Mouse (Mus musculus): ENCODE data around the gene Epha6. TPM values are rescaled to one million over a fixed set of nuclear protein-coding genes. Genes with fewer than 3 reads are reported as not detected.
"Not testable (repeated sequence)": the region's sequence is repeated elsewhere in the genome, so short reads cannot be mapped to it uniquely, and the experiment has no call there.

The Epha6 gene
- polyA plus RNA-seq, 1 experiment from 2014 or later: 1.3 TPM

DNA sequence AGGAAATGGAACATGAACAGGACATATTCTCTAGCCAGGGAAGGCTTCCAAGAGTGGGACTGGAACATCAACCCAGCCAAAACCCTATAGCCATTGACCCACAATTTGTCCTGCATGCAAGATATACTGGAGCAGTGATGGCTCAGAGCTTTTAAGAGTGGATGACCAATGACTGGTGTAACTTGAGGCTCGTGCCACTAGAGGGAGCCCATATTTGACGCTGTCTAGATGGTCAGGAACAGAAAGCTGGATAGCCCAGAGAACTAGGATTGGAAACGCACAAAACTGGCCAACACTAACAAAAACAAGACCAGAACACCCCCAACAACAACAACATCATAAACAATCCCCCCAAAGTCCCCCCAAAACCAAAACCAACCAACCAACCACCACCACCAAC, 758.8 kb downstream of the Epha6 start:
- H3K4me1 ChIP-seq: no peaks in the 10 kb centered on the region
- H3K4me3 ChIP-seq (replicated peaks): no peak overlapping the region
- no peaks in the 10 kb centered on the region for H3K27me3 ChIP-seq
- no peak overlapping the region for H3K27ac ChIP-seq
- no peaks in the 10 kb centered on the region for H3K36me3 ChIP-seq (replicated peaks)
- WGBS: 24% methylated on average over 3 of the region's 3 CpGs
- H3K9me3 ChIP-seq: no peaks in the 10 kb centered on the region
- H3K9ac ChIP-seq: no peak overlapping the region
- H3K4me2 ChIP-seq: no peak overlapping the region
- ATAC-seq (ENCODE audit: low FRiP score): peak; percentile 76

DNA sequence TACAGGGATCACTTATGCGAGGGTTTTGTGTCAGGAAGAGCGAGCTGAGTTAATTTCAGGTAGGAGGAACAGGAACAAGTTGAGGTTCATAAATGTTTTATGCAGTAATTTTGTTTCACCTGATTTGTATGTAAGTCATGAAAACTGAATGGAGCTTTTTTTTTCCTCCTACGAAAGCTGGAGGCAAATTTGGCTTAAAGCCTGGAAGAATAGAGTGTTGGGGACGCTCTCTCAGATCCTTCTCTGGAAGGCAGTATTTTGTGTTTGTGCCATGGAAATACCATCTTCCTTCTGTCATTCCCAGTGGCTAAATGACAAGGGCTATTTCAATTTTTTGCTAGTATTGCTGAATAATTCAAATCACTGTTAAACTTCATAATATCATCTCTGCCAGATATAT, 768.6 kb downstream of the Epha6 start:
- no peak overlapping the region for H3K4me3 ChIP-seq (replicated peaks)
- no peaks in the 10 kb centered on the region for H3K4me1 ChIP-seq
- no peak overlapping the region for H3K27ac ChIP-seq
- no peak overlapping the region for H3K9ac ChIP-seq
- ATAC-seq (ENCODE audit: low FRiP score): no peak
- 88% methylated on average over 4 of the region's 4 CpGs for WGBS
- H3K36me3 ChIP-seq (replicated peaks): no peaks in the 10 kb centered on the region
- H3K27me3 ChIP-seq: no peaks in the 10 kb centered on the region
- no peaks in the 10 kb centered on the region for H3K9me3 ChIP-seq
- H3K4me2 ChIP-seq: no peak overlapping the region

DNA sequence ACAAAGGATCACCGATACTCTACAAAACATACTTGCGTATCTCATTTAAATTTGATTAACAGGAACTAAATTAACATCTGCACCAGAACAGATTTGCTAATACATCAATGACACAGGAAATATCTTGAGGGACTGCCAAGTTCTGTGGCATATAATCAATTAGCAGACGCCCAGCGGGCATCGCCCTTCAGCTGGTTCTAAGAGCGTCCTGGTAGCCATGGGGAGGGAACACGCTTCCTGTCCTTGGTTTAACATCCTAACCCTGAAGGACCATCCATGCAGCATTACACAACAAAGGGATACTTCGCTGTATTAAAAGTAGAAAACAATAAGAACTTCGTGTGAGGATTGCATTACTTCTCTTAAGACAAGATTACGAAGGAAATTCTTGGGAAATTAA, 769.0 kb downstream of the Epha6 start:
- H3K4me2 ChIP-seq: no peak overlapping the region
- no peaks in the 10 kb centered on the region for H3K27me3 ChIP-seq
- no peak overlapping the region for H3K9ac ChIP-seq
- no peak overlapping the region for H3K27ac ChIP-seq
- ATAC-seq (ENCODE audit: low FRiP score): no peak
- H3K9me3 ChIP-seq: no peaks in the 10 kb centered on the region
- 90% methylated on average over 10 of the region's 10 CpGs for WGBS
- H3K4me1 ChIP-seq: no peaks in the 10 kb centered on the region
- no peaks in the 10 kb centered on the region for H3K36me3 ChIP-seq (replicated peaks)
- H3K4me3 ChIP-seq (replicated peaks): no peak overlapping the region

DNA sequence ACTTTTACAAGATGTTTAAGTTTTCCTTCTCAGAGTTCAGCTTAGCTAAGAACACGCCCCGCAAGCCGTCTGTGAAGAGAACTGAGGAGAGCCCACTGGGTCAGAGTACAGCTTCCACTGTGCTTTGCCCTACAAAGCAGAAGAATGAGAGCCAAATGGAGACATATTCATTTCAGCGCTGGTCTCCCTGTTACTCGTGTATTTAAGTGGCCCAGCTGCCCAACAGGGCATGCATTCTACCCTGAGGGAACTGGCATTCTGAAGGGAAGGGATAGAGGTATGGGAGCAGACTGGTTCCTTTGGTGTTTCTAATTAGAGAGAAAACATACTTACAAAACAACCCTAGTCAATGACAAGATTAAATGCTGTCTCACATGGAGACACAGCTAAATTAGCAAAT, 772.9 kb downstream of the Epha6 start:
- no peak overlapping the region for H3K4me3 ChIP-seq (replicated peaks)
- no peak overlapping the region for H3K4me2 ChIP-seq
- peak overlapping the region; percentile 48; the same call in 1 of the 2 replicates for H3K27ac ChIP-seq
- no peaks in the 10 kb centered on the region for H3K9me3 ChIP-seq
- H3K4me1 ChIP-seq: no peaks in the 10 kb centered on the region
- 39% methylated on average over 5 of the region's 5 CpGs for whole genome bisulfite sequencing
- peak; percentile 79; the same call in 1 of the 2 replicates for ATAC-seq (ENCODE audit: low FRiP score)
- no peaks in the 10 kb centered on the region for H3K36me3 ChIP-seq (replicated peaks)
- no peak overlapping the region for H3K9ac ChIP-seq
- no peaks in the 10 kb centered on the region for H3K27me3 ChIP-seq

DNA sequence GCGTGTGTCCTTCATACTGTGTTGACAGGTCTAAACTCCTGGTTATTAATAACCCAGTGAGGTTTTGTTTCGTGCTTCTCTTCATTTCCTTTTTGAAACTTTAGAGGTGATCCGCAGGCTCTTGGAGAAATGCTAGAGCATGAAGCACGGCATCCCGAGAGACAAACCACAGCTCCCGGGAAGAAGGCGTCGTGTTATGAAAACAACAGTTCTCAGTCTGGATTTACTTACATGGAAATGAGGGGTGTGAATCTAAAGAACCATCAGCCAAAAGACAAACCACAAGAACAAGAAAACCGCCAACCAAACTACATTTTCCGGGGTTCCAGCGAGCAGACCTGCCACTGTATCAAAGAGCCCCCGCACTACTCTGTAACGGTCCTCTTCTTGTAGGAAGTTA, 775.7 kb downstream of the Epha6 start:
- Histone ChIP-seq H3K36me3 (replicated peaks) (no peaks in the 10 kb centered on the region), H3K27me3 (no peaks in the 10 kb centered on the region), H3K9me3 (no peaks in the 10 kb centered on the region), H3K4me2 (no peak overlapping the region), H3K4me3 (replicated peaks) (no peak overlapping the region), H3K27ac (no peak overlapping the region), H3K9ac (no peak overlapping the region), H3K4me1 (no peaks in the 10 kb centered on the region)
- ATAC-seq (ENCODE audit: low FRiP score): no peak
- 93% methylated on average over 13 of the region's 13 CpGs for WGBS

DNA sequence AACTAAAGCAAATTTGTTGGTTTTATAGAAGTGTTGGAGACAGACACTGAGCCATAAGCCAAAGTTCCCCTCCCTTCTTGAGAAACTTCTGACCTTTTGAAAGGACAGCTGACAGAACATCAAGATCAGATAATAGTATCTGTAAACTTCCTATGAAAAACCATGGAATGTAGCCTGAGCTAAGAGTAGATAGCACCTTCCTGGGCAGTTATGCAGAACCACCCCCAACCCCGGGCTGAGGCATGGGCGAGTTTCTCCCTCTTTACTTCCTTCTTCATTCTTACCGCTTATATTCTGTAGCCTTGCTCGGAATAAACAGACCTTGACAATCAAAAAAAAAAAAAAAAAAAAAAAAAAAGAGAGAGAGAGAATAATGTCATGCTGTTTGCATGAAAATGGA, 805.5 kb downstream of the Epha6 start:
- not testable (repeated sequence) for H3K27me3 ChIP-seq; H3K4me2 ChIP-seq; ATAC-seq (ENCODE audit: low FRiP score); H3K9ac ChIP-seq; H3K27ac ChIP-seq; H3K36me3 ChIP-seq (replicated peaks); H3K4me3 ChIP-seq (replicated peaks); H3K9me3 ChIP-seq; H3K4me1 ChIP-seq
- WGBS: 85% methylated on average over 4 of the region's 4 CpGs

DNA sequence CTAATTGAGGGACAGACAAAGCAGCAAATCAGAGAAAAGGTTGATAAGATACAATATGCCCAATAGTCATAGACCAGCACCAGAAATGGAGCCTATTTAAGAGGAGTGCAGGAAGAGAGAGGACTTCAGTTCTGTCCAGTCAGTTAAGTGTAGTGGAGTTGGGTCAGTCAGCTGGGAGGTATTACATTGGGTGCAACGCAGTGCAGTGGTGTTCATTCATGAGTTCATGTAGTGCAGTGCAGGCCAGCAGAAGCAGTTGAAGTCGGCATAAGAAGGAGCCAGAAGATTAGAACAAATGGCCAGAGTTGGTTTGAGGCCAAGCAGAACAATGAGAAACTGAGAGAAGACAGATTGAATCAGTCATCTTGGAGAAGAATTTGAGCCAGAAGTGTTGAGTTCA, 833.0 kb downstream of the Epha6 start:
- 90% methylated on average over 2 of the region's 2 CpGs for WGBS

DNA sequence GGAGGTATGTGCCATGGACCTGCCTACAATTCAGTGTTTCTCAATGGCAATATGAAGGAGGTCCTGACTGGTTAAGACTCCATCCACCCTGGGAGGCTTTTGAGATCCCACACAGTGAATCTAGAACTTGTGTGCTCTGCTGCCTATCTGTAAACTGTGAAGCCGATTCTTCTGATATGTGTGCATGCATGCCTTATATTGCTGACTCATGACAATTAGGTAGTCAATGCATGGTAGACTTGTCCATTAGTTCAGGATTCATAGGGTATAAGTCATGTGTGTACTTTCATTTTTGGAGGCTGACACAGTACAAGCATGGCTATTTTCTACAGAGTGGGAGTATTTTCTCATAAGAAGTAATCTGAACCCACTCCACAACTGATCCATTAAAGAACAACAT, 834.9 kb downstream of the Epha6 start:
- H3K9ac ChIP-seq: no peak overlapping the region
- no peaks in the 10 kb centered on the region for H3K27me3 ChIP-seq
- H3K4me1 ChIP-seq: no peaks in the 10 kb centered on the region
- H3K4me2 ChIP-seq: no peak overlapping the region
- H3K4me3 ChIP-seq (replicated peaks): no peak overlapping the region
- H3K9me3 ChIP-seq: no peaks in the 10 kb centered on the region
- no peak for ATAC-seq (ENCODE audit: low FRiP score)
- no peaks in the 10 kb centered on the region for H3K36me3 ChIP-seq (replicated peaks)
- 94% methylated on average over 1 of the region's 1 CpGs for WGBS
- no peak overlapping the region for H3K27ac ChIP-seq

More for the DNA sequence above, 833.0 kb downstream of the Epha6 start:
- H3K4me1 ChIP-seq: no peaks in the 10 kb centered on the region
- H3K36me3 ChIP-seq (replicated peaks): no peaks in the 10 kb centered on the region
- no peaks in the 10 kb centered on the region for H3K27me3 ChIP-seq
- no peaks in the 10 kb centered on the region for H3K9me3 ChIP-seq
- no peak overlapping the region for H3K27ac ChIP-seq
- no peak overlapping the region for H3K4me3 ChIP-seq (replicated peaks)
- no peak overlapping the region for H3K9ac ChIP-seq
- ATAC-seq (ENCODE audit: low FRiP score): no peak
- H3K4me2 ChIP-seq: no peak overlapping the region

DNA sequence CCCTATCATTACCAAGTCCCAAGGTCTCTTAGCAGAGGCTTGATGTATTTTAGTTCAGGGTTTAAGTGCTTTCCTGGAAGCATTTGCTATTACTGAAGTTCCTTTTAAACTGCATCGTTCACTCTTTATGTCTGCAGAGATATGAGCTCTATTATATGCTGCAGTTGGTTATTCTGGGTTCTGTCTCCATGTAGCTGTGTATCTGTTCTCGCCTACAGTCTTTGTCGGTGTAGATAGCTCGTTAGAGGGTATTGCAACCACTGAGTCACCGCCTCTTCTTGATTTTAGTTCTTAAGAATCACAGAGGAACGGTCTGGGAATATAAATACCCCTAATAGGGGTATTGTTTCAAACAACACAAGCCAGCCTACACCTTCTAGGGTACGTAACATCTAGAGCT, 835.4 kb downstream of the Epha6 start:
- Histone ChIP-seq H3K9ac (no peak overlapping the region), H3K4me2 (no peak overlapping the region), H3K4me1 (no peaks in the 10 kb centered on the region), H3K27ac (no peak overlapping the region), H3K4me3 (replicated peaks) (no peak overlapping the region), H3K36me3 (replicated peaks) (no peaks in the 10 kb centered on the region), H3K27me3 (no peaks in the 10 kb centered on the region), H3K9me3 (no peaks in the 10 kb centered on the region)
- no peak for ATAC-seq (ENCODE audit: low FRiP score)
- WGBS: 64% methylated on average over 7 of the region's 7 CpGs

DNA sequence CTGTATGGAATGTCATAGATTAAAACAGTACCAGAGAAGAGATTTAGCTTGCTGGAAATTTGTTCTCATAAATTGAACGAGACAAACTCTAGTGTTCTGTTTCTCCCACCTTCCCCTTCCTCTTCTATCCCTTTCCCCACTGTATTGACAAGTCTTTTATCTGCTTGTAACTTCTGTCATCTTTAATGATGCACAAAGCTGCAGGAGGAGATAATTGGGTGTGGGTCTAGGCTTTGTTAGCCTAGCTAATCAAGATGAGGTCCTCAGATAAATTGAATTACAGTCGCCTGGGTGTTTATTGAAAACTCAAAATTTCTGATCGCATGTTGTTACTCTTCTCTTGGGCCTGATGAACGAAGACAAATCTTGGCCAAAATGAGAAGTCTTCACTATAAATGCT, 844.5 kb downstream of the Epha6 start:
- WGBS: 75% methylated on average over 4 of the region's 4 CpGs
- H3K9ac ChIP-seq: no peak overlapping the region
- no peak for ATAC-seq (ENCODE audit: low FRiP score)

DNA sequence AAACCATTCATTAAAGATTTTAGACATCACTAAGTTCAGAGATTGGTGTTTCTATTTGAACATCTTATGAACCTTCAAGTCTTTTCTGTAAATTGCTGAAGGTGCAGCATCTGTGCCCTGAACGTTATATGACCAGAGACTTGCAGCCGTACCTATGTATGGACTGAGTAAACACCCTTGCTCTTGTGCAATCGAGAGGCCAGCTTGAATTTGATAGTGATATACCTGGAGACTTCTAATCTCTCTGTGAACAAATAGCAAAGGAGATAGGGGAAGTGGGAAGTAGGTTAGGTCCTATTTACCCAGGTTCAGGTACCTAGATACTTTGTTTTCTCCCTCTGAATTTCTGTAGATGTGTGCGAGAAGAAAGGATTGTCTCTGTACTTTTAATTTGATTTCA, 854.4 kb downstream of the Epha6 start:
- no peaks in the 10 kb centered on the region for H3K9me3 ChIP-seq
- H3K4me3 ChIP-seq (replicated peaks): no peak overlapping the region
- ATAC-seq (ENCODE audit: low FRiP score): no peak
- H3K27me3 ChIP-seq: no peaks in the 10 kb centered on the region
- H3K9ac ChIP-seq: no peak overlapping the region
- H3K4me1 ChIP-seq: no peaks in the 10 kb centered on the region
- H3K27ac ChIP-seq: no peak overlapping the region
- WGBS: 94% methylated on average over 4 of the region's 4 CpGs
- no peaks in the 10 kb centered on the region for H3K36me3 ChIP-seq (replicated peaks)
- H3K4me2 ChIP-seq: no peak overlapping the region

More for the DNA sequence above, 844.5 kb downstream of the Epha6 start:
- no peak overlapping the region for H3K27ac ChIP-seq
- H3K4me1 ChIP-seq: no peaks in the 10 kb centered on the region
- no peaks in the 10 kb centered on the region for H3K9me3 ChIP-seq
- H3K27me3 ChIP-seq: no peaks in the 10 kb centered on the region
- H3K4me3 ChIP-seq (replicated peaks): no peak overlapping the region
- H3K36me3 ChIP-seq (replicated peaks): no peaks in the 10 kb centered on the region
- no peak overlapping the region for H3K4me2 ChIP-seq

DNA sequence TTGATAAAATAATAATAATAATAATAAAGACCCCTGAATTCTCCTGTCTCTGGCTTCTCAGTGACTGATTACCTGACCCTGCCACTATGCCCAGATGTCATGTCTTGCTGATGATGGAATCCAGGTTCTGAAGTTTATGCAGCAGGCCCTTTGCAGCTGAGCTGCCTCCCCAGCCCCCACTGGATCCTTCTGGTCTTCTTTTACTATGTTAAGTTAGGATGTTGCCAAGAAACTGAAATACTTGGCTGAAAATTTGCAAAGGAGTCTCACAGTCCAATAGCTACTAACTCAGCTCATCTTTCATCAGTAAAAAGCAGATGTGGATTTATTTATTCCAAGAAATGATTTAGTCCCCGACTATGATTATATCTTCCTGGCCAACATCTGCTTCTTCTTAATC, 861.7 kb downstream of the Epha6 start:
- H3K36me3 ChIP-seq (replicated peaks): no peaks in the 10 kb centered on the region
- no peak overlapping the region for H3K27ac ChIP-seq
- WGBS: 98% methylated on average over 1 of the region's 1 CpGs
- H3K4me1 ChIP-seq: no peaks in the 10 kb centered on the region
- H3K4me3 ChIP-seq (replicated peaks): no peak overlapping the region
- H3K4me2 ChIP-seq: no peak overlapping the region
- H3K27me3 ChIP-seq: no peaks in the 10 kb centered on the region
- ATAC-seq (ENCODE audit: low FRiP score): no peak
- no peak overlapping the region for H3K9ac ChIP-seq
- no peaks in the 10 kb centered on the region for H3K9me3 ChIP-seq

DNA sequence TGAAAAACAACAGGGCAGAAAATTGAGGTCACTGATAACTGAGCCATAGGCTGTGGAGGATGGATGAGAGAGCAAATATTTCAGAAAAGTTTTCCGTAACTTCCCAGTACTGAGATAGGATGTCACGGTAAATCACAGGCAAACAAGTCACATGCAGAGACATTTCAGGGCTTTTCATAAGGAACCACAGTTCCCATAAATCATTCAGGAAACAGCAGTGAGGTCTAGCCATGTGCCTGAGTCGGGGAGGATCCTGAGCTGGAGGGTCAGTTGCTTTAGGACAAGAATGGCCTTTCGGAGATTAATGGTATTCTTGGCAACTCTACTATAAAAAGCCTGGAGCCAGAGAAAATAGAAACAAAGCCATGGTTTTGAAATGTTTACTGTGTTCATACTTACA, 889.8 kb downstream of the Epha6 start:
- H3K36me3 ChIP-seq (replicated peaks): no peaks in the 10 kb centered on the region
- ATAC-seq (ENCODE audit: low FRiP score): no peak
- WGBS: 93% methylated on average over 4 of the region's 4 CpGs

DNA sequence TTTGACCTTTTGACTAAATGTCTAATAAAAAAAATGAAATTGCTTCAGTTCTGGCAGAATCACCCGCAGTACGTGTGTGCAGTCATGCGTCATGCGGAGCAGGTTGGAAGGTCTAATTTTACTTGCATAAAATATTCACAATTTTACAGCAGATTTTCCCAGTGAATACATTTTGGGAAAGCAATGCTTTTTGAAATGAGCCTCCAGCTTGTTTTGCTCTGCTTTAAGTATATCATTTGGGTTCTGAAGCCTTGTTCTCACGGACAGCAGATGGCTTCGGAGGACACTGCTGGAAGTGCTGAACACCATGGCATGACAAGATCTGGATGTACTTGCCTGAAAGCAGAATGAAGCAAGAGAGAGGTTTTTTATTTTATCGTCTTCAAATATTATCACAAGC, 912.1 kb downstream of the Epha6 start:
- no peak overlapping the region for H3K4me3 ChIP-seq (replicated peaks)
- H3K27ac ChIP-seq: no peak overlapping the region
- ATAC-seq (ENCODE audit: low FRiP score): no peak
- no peaks in the 10 kb centered on the region for H3K9me3 ChIP-seq
- 95% methylated on average over 7 of the region's 7 CpGs for WGBS
- H3K9ac ChIP-seq: no peak overlapping the region
- H3K4me2 ChIP-seq: no peak overlapping the region
- no peaks in the 10 kb centered on the region for H3K4me1 ChIP-seq
- no peaks in the 10 kb centered on the region for H3K27me3 ChIP-seq
- no peaks in the 10 kb centered on the region for H3K36me3 ChIP-seq (replicated peaks)

More for the DNA sequence above, 889.8 kb downstream of the Epha6 start:
- Histone ChIP-seq H3K27ac (no peak overlapping the region), H3K27me3 (no peaks in the 10 kb centered on the region), H3K4me3 (replicated peaks) (no peak overlapping the region), H3K9ac (no peak overlapping the region), H3K9me3 (no peaks in the 10 kb centered on the region), H3K4me1 (no peaks in the 10 kb centered on the region), H3K4me2 (no peak overlapping the region)

All from forebrain, embryonic 12.5 days (tissue).